Mouse (Mus musculus): ENCODE measurements at regions not wholly inside any gene's neighbourhood (a gene's known extent, or its start where the extent isn't known, plus 50 kb on each side); places are given as distances from the start of the nearest gene placed in this dataset.

DNA sequence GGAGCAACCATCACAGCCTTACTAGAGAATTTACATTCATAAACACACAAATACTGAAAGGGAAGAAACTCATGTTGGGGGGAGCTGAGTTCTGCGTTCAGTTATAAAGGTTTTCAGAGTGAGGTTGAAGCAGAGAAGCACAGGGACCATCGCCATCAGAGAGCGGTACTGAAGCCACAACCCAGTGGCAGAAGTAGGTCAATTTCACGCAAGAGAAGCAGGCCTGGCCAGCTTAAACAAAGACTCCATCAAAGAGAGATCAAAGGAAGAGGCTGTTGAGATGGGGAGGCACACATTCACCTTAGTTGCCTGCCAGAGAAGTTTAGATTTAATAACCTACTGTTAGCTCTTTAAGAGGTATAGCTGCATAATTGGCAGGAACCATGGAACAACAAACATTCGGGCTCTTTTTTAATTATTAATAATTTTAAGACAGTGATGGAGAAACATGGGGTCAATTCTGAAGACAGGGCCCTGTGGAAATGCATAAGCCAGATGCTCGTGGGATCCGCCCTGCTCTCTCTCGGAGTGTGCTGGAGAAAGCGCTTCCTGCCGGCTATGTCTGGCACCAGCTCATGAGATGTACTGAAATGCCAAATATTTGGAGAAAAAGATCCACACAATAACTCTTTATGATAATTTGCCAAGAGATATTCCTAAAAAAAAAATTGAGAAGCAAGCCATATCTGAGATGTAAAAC is 119.8 kb upstream of the Creb1 start:
- TF ChIP-seq CTCF (IDR thresholded peaks at IDR 0.05; ENCODE audit: extremely low read depth, insufficient read depth, insufficient read length, insufficient replicate concordance) (no peak), POLR2A (IDR thresholded peaks at IDR 0.05; ENCODE audit: low read depth, low read length) (no peak)

Measured in spleen, adult 2 months (tissue).